Mouse (Mus musculus) liver, postnatal 0 days (tissue): ENCODE measurements around the gene Serpine3. TPM values are rescaled to one million over a fixed set of nuclear protein-coding genes. Genes with fewer than 3 reads are reported as not detected.

Experiments
- ATAC-seq: fragments of 200-750 bp; cut with Nextera tagmentation; 2 replicates; pipeline ENCODE4 v1.8.0; 2017; ENCODE audit warnings: mild to moderate bottlenecking, moderate library complexity
- DNase-seq: peaks from one replicate; pipeline ENCODE4 v3.0.0-alpha.2; 2016
- H3K27ac ChIP-seq: fragments of 300-500 bp; sonication (generic); 2 replicates; pipeline ENCODE4 v1.5.1; 2014; ENCODE audit warnings: antibody characterized with exemption, moderate library complexity, mild to moderate bottlenecking, low read depth
- H3K27me3 ChIP-seq: fragments of 300-500 bp; sonication (generic); 2 replicates; pipeline ENCODE4 v1.6.1; 2014; ENCODE audit warnings: low read length, control low read depth, mixed read lengths; ENCODE audit not compliant: insufficient read depth
- H3K36me3 ChIP-seq: fragments of 300-500 bp; sonication (generic); replicated peaks from 2 replicates; pipeline ENCODE4 v1.6.1; 2014; ENCODE audit warnings: mild to moderate bottlenecking, control low read depth, low read length, moderate library complexity, mixed read lengths; ENCODE audit not compliant: insufficient read depth
- H3K4me1 ChIP-seq: fragments of 300-500 bp; sonication (generic); 2 replicates; pipeline ENCODE4 v1.6.1; 2014; ENCODE audit warnings: antibody characterized with exemption, mild to moderate bottlenecking, control low read depth; ENCODE audit not compliant: insufficient read depth
- H3K4me2 ChIP-seq: fragments of 300-500 bp; sonication (generic); 2 replicates; pipeline ENCODE4 v1.6.1; 2014; ENCODE audit warnings: low read depth, mild to moderate bottlenecking, low read length, moderate library complexity, mixed read lengths
- H3K4me3 ChIP-seq: fragments of 300-500 bp; sonication (generic); 2 replicates; pipeline ENCODE4 v1.5.1; 2014; ENCODE audit warnings: low read depth, low read length
- H3K9ac ChIP-seq: fragments of 300-500 bp; sonication (generic); replicated peaks from 2 replicates; pipeline ENCODE4 v1.6.1; 2014; ENCODE audit warnings: mild to moderate bottlenecking, moderate library complexity
- H3K9me3 ChIP-seq: fragments of 300-500 bp; sonication (generic); 2 replicates; pipeline ENCODE4 v1.6.1; 2016; ENCODE audit warnings: mild to moderate bottlenecking, control low read depth, low read length, mixed read lengths
- CTCF ChIP-seq: sonication (generic); IDR thresholded peaks from 2 replicates; pipeline ENCODE4 v1.5.1; 2016; ENCODE audit warnings: antibody characterized with exemption, low read depth
- EP300 ChIP-seq: IDR thresholded peaks from 2 replicates; pipeline ENCODE4 v1.6.1; 2016; ENCODE audit warnings: antibody characterized with exemption, low read depth, mild to moderate bottlenecking
- WGBS: fragments of 180-500 bp; shearing (Covaris S2); extraction: QIAGEN DNeasy Blood & Tissue Kit; methylation state at CpG from one replicate; pipeline ENCODE4 v1.1.7; 2014; ENCODE audit not compliant: insufficient replicate concordance; 5-methylcytosine and 5-hydroxymethylcytosine counted together
- polyA plus RNA-seq: library from polyadenylated mRNA; unstranded; fragments of >200 nt; fragmentation: Nextera tagmentation; extraction: Ambion mirVana; gene quantifications from 2 replicates; pipeline ENCODE4 v1.2.1, GENCODE M21; 2015

The Serpine3 gene
- polyA plus RNA-seq, result not detected in 2 replicates

DNA sequence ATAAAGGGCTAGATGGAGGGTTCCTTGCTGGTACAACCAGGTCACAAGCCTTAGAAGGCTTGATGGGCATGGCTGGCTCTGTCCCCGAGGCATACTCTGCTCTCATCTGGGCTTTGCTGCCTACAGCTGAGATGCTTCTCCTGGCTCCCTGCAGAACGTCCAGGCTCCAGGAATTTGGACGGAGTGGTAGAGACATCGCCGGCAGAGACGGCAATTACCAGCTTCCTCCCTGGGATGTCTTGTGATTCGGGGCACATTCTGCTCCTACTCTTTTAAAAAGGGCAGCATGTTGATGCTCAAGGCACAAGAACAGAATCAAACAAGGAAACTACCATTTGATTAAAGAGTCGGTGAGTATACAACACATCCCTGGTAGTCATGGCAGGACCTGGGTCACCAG lies at the start of gene Serpine3:
Gene Serpine3 (plus strand): TSS at position 301 of the 400 bp plus-strand sequence.
- ATAC-seq, result no peak
- Histone ChIP-seq H3K4me3 (no peak within 1 kb of the TSS), H3K4me2 (no peak within 1 kb of the TSS), H3K4me1 (no peaks in the 10 kb centered on the region; the same call in 1 of the 2 replicates), H3K36me3 (no peaks in the 10 kb centered on the region), H3K9me3 (no peaks in the 10 kb centered on the region), H3K9ac (no peak within 1 kb of the TSS), H3K27me3 (no peaks in the 10 kb centered on the region), H3K27ac (no peak within 1 kb of the TSS)
- no peak for TF ChIP-seq CTCF
- no peak for TF ChIP-seq EP300
- WGBS, result 81% methylated on average over 8 of the region's 8 CpGs
- DNase-seq, result no peak

DNA sequence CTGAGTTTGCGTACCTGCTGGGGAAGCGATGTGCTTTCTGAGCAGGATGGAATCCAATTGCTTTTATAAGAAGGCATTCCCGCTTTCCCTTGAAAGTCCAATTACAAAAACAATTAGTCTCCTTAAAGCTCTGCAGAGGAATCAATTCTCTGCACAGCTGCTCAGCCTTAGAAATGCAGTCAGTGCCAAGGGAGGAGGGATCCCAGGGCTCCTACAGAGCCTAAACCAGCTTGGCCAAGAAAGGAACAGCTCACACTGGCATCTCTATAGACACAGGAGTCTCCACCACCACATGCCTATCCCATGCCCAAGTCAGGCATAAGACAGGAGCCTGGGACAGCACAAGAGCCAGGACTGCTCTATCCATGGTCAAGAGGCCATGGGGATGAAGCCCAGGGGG lies 41.1 kb upstream of the Serpine3 start:
- Histone ChIP-seq H3K9me3 (no peaks in the 10 kb centered on the region), H3K36me3 (no peaks in the 10 kb centered on the region), H3K27me3 (no peaks in the 10 kb centered on the region), H3K4me3 (no peak overlapping the region), H3K9ac (no peak overlapping the region), H3K27ac (no peak overlapping the region), H3K4me1 (no peaks in the 10 kb centered on the region), H3K4me2 (no peak overlapping the region)
- no peak for TF ChIP-seq CTCF
- TF ChIP-seq EP300, result no peak
- no peak for DNase-seq
- no peak for ATAC-seq
- WGBS, result 77% methylated on average over 3 of the region's 3 CpGs

DNA sequence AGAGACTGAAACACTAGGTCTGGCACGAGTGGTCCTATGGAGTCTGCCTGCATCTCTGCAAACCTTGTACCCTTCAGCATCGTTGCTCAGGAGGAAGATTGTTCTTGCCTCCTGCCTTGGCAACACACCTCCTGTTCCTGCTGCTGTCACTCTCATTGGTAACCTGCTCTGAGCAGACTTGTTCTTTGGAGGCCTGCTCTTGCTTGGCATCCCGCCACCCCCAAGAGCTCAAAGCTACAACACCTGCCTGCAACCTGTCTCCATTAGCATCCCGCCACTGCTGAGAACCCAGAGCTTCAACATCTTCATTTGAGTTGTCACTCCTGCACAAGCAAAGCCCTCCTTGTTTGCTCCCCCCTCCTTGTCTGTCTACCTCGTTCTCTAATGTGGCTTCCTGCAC lies 35.5 kb upstream of the Serpine3 start:
- Histone ChIP-seq H3K27me3 (no peaks in the 10 kb centered on the region), H3K27ac (no peak overlapping the region), H3K9ac (no peak overlapping the region), H3K9me3 (no peaks in the 10 kb centered on the region), H3K4me3 (no peak overlapping the region), H3K36me3 (no peaks in the 10 kb centered on the region), H3K4me1 (no peaks in the 10 kb centered on the region), H3K4me2 (no peak overlapping the region)
- 79% methylated on average over 5 of the region's 5 CpGs for WGBS
- DNase-seq, result no peak
- TF ChIP-seq EP300 (no peak), CTCF (no peak)
- no peak for ATAC-seq

DNA sequence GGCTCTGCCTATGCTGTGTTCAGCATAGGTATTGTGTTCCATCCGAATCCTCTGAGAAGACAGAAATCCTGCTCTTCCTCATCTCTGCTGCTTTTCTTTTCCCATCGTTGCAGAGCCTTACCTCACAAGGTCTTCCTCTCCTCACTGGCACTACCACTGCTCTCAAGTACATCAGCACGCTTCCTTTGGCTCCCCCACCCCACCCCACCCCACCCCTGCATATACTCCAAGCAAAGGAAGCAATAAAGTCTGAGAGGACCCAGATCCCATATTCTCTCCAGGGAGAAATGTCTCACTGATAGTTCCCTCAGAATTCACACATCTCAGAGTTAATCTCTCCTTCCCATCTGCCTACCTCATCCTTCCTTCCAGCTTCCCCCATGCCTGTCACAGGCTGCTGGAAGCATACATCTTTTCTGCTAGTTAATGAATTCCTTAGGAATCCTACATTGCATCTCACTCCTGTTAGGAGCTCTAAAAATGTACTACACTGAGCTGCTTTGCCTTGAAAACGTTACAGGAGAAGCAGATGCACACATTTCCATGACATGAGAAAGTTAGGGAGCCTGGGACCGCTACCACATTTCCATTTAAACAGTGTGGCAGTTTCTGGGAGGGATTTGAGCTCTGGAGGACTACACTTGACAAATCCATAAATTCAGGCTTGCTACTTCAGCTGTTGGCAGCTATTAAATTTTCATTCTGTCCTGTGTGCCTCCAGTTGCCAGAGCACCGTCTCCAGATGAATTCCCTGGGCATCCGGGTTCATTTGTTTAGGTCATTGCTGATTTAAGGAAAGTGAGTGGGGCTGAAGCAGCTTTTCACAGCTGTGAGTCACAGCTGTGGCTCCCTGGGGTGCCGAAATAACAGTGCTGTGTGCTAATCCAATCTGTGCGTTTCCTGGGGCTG lies 25.8 kb upstream of the Serpine3 start:
- no peaks in the 10 kb centered on the region for H3K27me3 ChIP-seq
- ATAC-seq (no peak), DNase-seq (no peak)
- no peak overlapping the region for H3K9ac ChIP-seq
- WGBS, result 32% methylated on average over 9 of the region's 9 CpGs
- no peaks in the 10 kb centered on the region for H3K4me1 ChIP-seq
- H3K9me3 ChIP-seq, result no peaks in the 10 kb centered on the region
- no peak overlapping the region for H3K4me3 ChIP-seq
- H3K36me3 ChIP-seq, result no peaks in the 10 kb centered on the region
- TF ChIP-seq EP300 (no peak), CTCF (no peak)
- no peak overlapping the region for H3K4me2 ChIP-seq
- no peak overlapping the region for H3K27ac ChIP-seq

DNA sequence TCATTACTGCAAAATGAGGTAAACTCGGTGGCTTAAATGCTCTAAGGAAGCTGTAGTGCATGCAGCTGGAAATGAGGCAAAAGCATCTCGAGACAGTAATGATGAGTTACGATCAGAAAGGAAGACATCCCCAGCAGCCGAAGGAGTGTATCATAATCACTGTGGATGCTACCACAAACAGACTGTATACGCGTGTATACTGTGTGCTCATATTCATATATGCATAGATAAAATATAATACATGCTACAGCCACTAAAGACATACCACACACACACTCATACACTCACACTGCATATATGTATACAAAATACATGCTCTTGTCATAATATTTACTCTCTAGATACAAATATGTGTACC lies 25.1 kb upstream of the Serpine3 start:
- ATAC-seq (no peak), DNase-seq (no peak)
- Histone ChIP-seq H3K4me2 (no peak overlapping the region), H3K27me3 (no peaks in the 10 kb centered on the region), H3K9ac (no peak overlapping the region), H3K4me3 (no peak overlapping the region), H3K36me3 (no peaks in the 10 kb centered on the region), H3K4me1 (no peaks in the 10 kb centered on the region), H3K27ac (no peak overlapping the region), H3K9me3 (no peaks in the 10 kb centered on the region)
- TF ChIP-seq EP300 (no peak), CTCF (no peak)
- WGBS, result 54% methylated on average over 6 of the region's 6 CpGs

DNA sequence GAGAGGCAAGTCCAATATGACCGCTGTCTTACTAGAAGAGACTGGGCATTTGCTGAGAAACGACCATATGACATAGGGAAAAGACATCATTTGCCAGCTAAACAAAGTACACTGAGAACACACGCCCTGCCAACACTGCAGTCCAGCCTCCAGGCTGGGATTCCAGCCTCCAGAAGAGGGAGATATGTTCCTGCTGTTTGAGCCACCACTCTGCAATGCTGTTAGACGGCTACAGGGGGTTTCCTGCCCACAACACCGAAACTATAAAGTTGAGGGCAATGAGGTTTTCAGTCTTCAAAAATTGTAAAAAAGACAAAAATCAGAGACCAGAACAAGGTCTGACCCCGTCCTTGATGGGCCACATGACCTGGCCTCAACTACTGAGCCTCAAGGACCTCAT lies 24.4 kb upstream of the Serpine3 start:
- H3K27me3 ChIP-seq, result no peaks in the 10 kb centered on the region

More for the DNA sequence above, 24.4 kb upstream of the Serpine3 start:
- Histone ChIP-seq H3K36me3 (no peaks in the 10 kb centered on the region), H3K9ac (no peak overlapping the region), H3K4me2 (no peak overlapping the region), H3K4me1 (no peaks in the 10 kb centered on the region), H3K9me3 (no peaks in the 10 kb centered on the region), H3K4me3 (no peak overlapping the region), H3K27ac (no peak overlapping the region)
- DNase-seq (no peak), ATAC-seq (no peak)
- TF ChIP-seq EP300 (no peak), CTCF (peak; percentile 12; the same call in 1 of the 2 replicates)
- 48% methylated on average over 6 of the region's 6 CpGs for WGBS
